Mouse (Mus musculus): ENCODE data around the gene Mt2.
"Not testable (repeated sequence)": the region's sequence is repeated elsewhere in the genome, so short reads cannot be mapped to it uniquely, and the experiment has no call there.

Gene Mt2

GRCm38 (mm10) chr8:94172075-94172808 is at the start of gene Mt2:
Gene Mt2, plus strand, starts transcription at chr8:94172664.
- peak; percentile 90 to 93 for DNase-seq (ENCODE audit: inconsistent age in 2 of 2, low spot score in 1 of 2)

- no peak for DNase-seq (ENCODE audit: inconsistent age in 2 of 2, low spot score in 1 of 2)
Measured at GRCm38 (mm10) chr8:94122711-94123468, 49.6 kb upstream of the Mt2 start.

- no peak for DNase-seq (ENCODE audit: inconsistent age in 2 of 2, low spot score in 1 of 2)
Measured at GRCm38 (mm10) chr8:94127711-94128110, 44.8 kb upstream of the Mt2 start.

GRCm38 (mm10) chr8:94129133-94129789 is 43.2 kb upstream of the Mt2 start:
- no peak for DNase-seq (ENCODE audit: inconsistent age in 2 of 2, low spot score in 1 of 2)

GRCm38 (mm10) chr8:94130126-94130525 is 42.3 kb upstream of the Mt2 start:
- DNase-seq (ENCODE audit: inconsistent age in 2 of 2, low spot score in 1 of 2) = no peak

GRCm38 (mm10) chr8:94132096-94132495 is 40.4 kb upstream of the Mt2 start:
- no peak for DNase-seq (ENCODE audit: inconsistent age in 2 of 2, low spot score in 1 of 2)

- not testable (repeated sequence) for DNase-seq (ENCODE audit: inconsistent age in 2 of 2, low spot score in 1 of 2)
Measured at GRCm38 (mm10) chr8:94134601-94135000, 37.9 kb upstream of the Mt2 start.

GRCm38 (mm10) chr8:94135556-94135955 is 36.9 kb upstream of the Mt2 start:
- no peak for DNase-seq (ENCODE audit: inconsistent age in 2 of 2, low spot score in 1 of 2)

GRCm38 (mm10) chr8:94136192-94136591 is 36.3 kb upstream of the Mt2 start:
- DNase-seq (ENCODE audit: inconsistent age in 2 of 2, low spot score in 1 of 2) = no peak

- DNase-seq (ENCODE audit: inconsistent age in 2 of 2, low spot score in 1 of 2) = no peak
Measured at GRCm38 (mm10) chr8:94136933-94137332, 35.5 kb upstream of the Mt2 start, which contains the start of gene Mt4. Gene Mt4, plus strand, starts transcription at chr8:94137197.

GRCm38 (mm10) chr8:94140266-94140795 is 32.1 kb upstream of the Mt2 start:
- peak in 1 of 2 experiments; percentile 69 for DNase-seq (ENCODE audit: inconsistent age in 2 of 2, low spot score in 1 of 2)

GRCm38 (mm10) chr8:94148236-94148635 is 24.2 kb upstream of the Mt2 start:
- DNase-seq (ENCODE audit: inconsistent age in 2 of 2, low spot score in 1 of 2) = no peak

GRCm38 (mm10) chr8:94150925-94151324 is 21.5 kb upstream of the Mt2 start:
- DNase-seq (ENCODE audit: inconsistent age in 2 of 2, low spot score in 1 of 2) = no peak

GRCm38 (mm10) chr8:94152513-94153300 is 19.8 kb upstream of the Mt2 start, which contains the start of gene Mt3:
Gene Mt3, plus strand, starts transcription at chr8:94152607.
- DNase-seq (ENCODE audit: inconsistent age in 2 of 2, low spot score in 1 of 2) = peak; percentile 40 to 71

GRCm38 (mm10) chr8:94153451-94153850 is 19.0 kb upstream of the Mt2 start:
- DNase-seq (ENCODE audit: inconsistent age in 2 of 2, low spot score in 1 of 2) = no peak

- DNase-seq (ENCODE audit: inconsistent age in 2 of 2, low spot score in 1 of 2) = no peak
Measured at GRCm38 (mm10) chr8:94154537-94154936, 17.9 kb upstream of the Mt2 start.

- no peak for DNase-seq (ENCODE audit: inconsistent age in 2 of 2, low spot score in 1 of 2)
Measured at GRCm38 (mm10) chr8:94156092-94156491, 16.4 kb upstream of the Mt2 start.

- not testable (repeated sequence) for DNase-seq (ENCODE audit: inconsistent age in 2 of 2, low spot score in 1 of 2)
Measured at GRCm38 (mm10) chr8:94165772-94166171, 6.7 kb upstream of the Mt2 start.

- DNase-seq (ENCODE audit: inconsistent age in 2 of 2, low spot score in 1 of 2) = peak; percentile 85 to 97
Measured at GRCm38 (mm10) chr8:94167244-94167643, 5.2 kb upstream of the Mt2 start.

- no peak for DNase-seq (ENCODE audit: inconsistent age in 2 of 2, low spot score in 1 of 2)
Measured at GRCm38 (mm10) chr8:94169547-94169946, 2.9 kb upstream of the Mt2 start.
